Mouse (Mus musculus) CH12.LX (cell line): Measurements from ENCODE around the gene Fbl. TPM values are rescaled to one million over a fixed set of nuclear protein-coding genes. Genes with fewer than 3 reads are reported as not detected.

ENCODE experiments used
- DNase-seq: peaks from one replicate; pipeline ENCODE4 v3.0.0-alpha.2; 2013; ENCODE audit errors: extremely low read depth
- H3K27ac ChIP-seq: 2 replicates; pipeline ENCODE4 v1.5.1; 2012; ENCODE audit warnings: low read depth, mild to moderate bottlenecking, control low read depth, moderate library complexity; ENCODE audit not compliant: insufficient read depth
- H3K27me3 ChIP-seq: replicated peaks from 2 replicates; pipeline ENCODE3; 2012; ENCODE audit warnings: inconsistent platforms
- H3K36me3 ChIP-seq, 2 experiments: replicated peaks in 1 of 2; 2 replicates each; pipeline versions ENCODE3 to v1.6.1; 2012; ENCODE audit warnings: inconsistent platforms in 1 of 2, low read length in 1 of 2, mild to moderate bottlenecking in 1 of 2, mixed read lengths in 1 of 2, moderate library complexity in 1 of 2; ENCODE audit not compliant: control insufficient read depth in 1 of 2, insufficient read depth in 1 of 2
- H3K4me1 ChIP-seq, 2 experiments: 2 replicates each; pipeline ENCODE4 v1.6.1; 2012; ENCODE audit warnings: inconsistent platforms in 1 of 2, moderate library complexity in 1 of 2; ENCODE audit not compliant: insufficient read depth in 2 of 2, control insufficient read depth in 1 of 2
- H3K4me2 ChIP-seq: 2 replicates; pipeline ENCODE4 v1.6.1; 2012; ENCODE audit warnings: low read depth, mild to moderate bottlenecking, control low read depth; ENCODE audit not compliant: poor library complexity, insufficient read depth, severe bottlenecking
- H3K4me3 ChIP-seq, 3 experiments: fragments of 150-350 bp in 1 of 3; sonication (generic) in 1 of 3; replicated peaks in 1 of 3; 2 replicates each; pipeline versions ENCODE3 to v1.5.1; 2011 to 2012; ENCODE audit warnings: low read depth in 2 of 3, low read length in 2 of 3, mild to moderate bottlenecking in 2 of 3, moderate library complexity in 2 of 3, control low read depth in 1 of 3, improper control_type of control experiment in 1 of 3, inconsistent platforms in 1 of 3, mixed read lengths in 1 of 3; ENCODE audit not compliant: poor library complexity in 1 of 3
- H3K79me2 ChIP-seq: replicated peaks from 2 replicates; pipeline ENCODE4 v1.6.1; 2012; ENCODE audit warnings: mild to moderate bottlenecking, moderate library complexity; ENCODE audit not compliant: control insufficient read depth, poor library complexity, insufficient read depth, severe bottlenecking; ENCODE audit errors: extremely low read depth
- H3K9ac ChIP-seq: 2 replicates; pipeline ENCODE4 v1.6.1; 2012; ENCODE audit warnings: low read depth, mild to moderate bottlenecking, control low read depth, moderate library complexity; ENCODE audit not compliant: insufficient read depth
- H3K9me3 ChIP-seq: replicated peaks from 2 replicates; pipeline ENCODE3; 2012; ENCODE audit warnings: low read length, inconsistent platforms, mixed read lengths
- CHD2 ChIP-seq: IDR thresholded peaks from 2 replicates; pipeline ENCODE4 v1.6.1; 2011; ENCODE audit warnings: low read length, improper control_type of control experiment
- CTCF ChIP-seq, 2 experiments: IDR thresholded peaks in 1 of 2; conservative IDR thresholded peaks in 1 of 2; 2 replicates each; pipeline ENCODE4 v1.5.1; 2011 to 2012; ENCODE audit warnings: low read depth in 2 of 2, low read length in 2 of 2, improper control_type of control experiment in 1 of 2, inconsistent platforms in 1 of 2, mild to moderate bottlenecking in 1 of 2, moderate library complexity in 1 of 2
- ELF1 ChIP-seq: IDR thresholded peaks from 2 replicates; pipeline ENCODE4 v1.6.1; 2014; ENCODE audit warnings: low read depth, mild to moderate bottlenecking, inconsistent platforms, low read length, improper control_type of control experiment
- ETS1 ChIP-seq: conservative IDR thresholded peaks from 2 replicates; pipeline ENCODE4 v1.6.1; 2012; ENCODE audit warnings: low read depth, mild to moderate bottlenecking, inconsistent platforms, low read length, improper control_type of control experiment, moderate library complexity
- HCFC1 ChIP-seq: IDR thresholded peaks from 2 replicates; pipeline ENCODE4 v1.6.1; 2012; ENCODE audit warnings: low read depth, mild to moderate bottlenecking, inconsistent platforms, low read length, improper control_type of control experiment
- IRF4 ChIP-seq: IDR thresholded peaks from 2 replicates; pipeline ENCODE4 v1.6.1; 2014; ENCODE audit warnings: low read depth, mild to moderate bottlenecking, inconsistent platforms, low read length, improper control_type of control experiment
- JUN ChIP-seq: IDR thresholded peaks from 2 replicates; pipeline ENCODE4 v1.6.1; 2011; ENCODE audit warnings: low read depth, mild to moderate bottlenecking, low read length, improper control_type of control experiment, moderate library complexity; ENCODE audit not compliant: insufficient read depth
- MAFK ChIP-seq: IDR thresholded peaks from 2 replicates; pipeline ENCODE4 v1.6.1; 2011; ENCODE audit warnings: low read length, improper control_type of control experiment; ENCODE audit not compliant: insufficient replicate concordance
- MAX ChIP-seq: IDR thresholded peaks from 2 replicates; pipeline ENCODE4 v1.6.1; 2011; ENCODE audit warnings: low read length, improper control_type of control experiment
- MYC ChIP-seq: IDR thresholded peaks from 2 replicates; pipeline ENCODE4 v1.6.1; 2011; ENCODE audit warnings: low read depth, mild to moderate bottlenecking, improper control_type of control experiment, low read length
- NELFE ChIP-seq: IDR thresholded peaks from 2 replicates; pipeline ENCODE4 v1.6.1; 2011; ENCODE audit warnings: low read depth, low read length, improper control_type of control experiment
- NRF1 ChIP-seq: IDR thresholded peaks from 2 replicates; pipeline ENCODE4 v1.6.1; 2014; ENCODE audit warnings: low read depth, mild to moderate bottlenecking, inconsistent platforms, low read length, improper control_type of control experiment, moderate library complexity
- PAX5 ChIP-seq: IDR thresholded peaks from 2 replicates; pipeline ENCODE4 v1.6.1; 2012; ENCODE audit warnings: low read length, inconsistent platforms, mixed read lengths
- POLR2A ChIP-seq: IDR thresholded peaks from 2 replicates; pipeline ENCODE4 v1.6.1; 2011; ENCODE audit warnings: low read depth, mild to moderate bottlenecking, improper control_type of control experiment, low read length
- RAD21 ChIP-seq: IDR thresholded peaks from 2 replicates; pipeline ENCODE4 v1.6.1; 2011; ENCODE audit warnings: low read depth, mild to moderate bottlenecking, low read length, improper control_type of control experiment, moderate library complexity
- SMC3 ChIP-seq: IDR thresholded peaks from 2 replicates; pipeline ENCODE4 v1.6.1; 2011; ENCODE audit warnings: low read depth, low read length, improper control_type of control experiment
- USF1 ChIP-seq: IDR thresholded peaks from 2 replicates; pipeline ENCODE4 v1.6.1; 2014; ENCODE audit warnings: low read depth, mild to moderate bottlenecking, inconsistent platforms, low read length, improper control_type of control experiment
- ZC3H11A ChIP-seq: IDR thresholded peaks from 2 replicates; pipeline ENCODE4 v1.6.1; 2012; ENCODE audit warnings: low read depth, mild to moderate bottlenecking, inconsistent platforms, low read length, improper control_type of control experiment
- ZKSCAN1 ChIP-seq: IDR thresholded peaks from 2 replicates; pipeline ENCODE4 v1.6.1; 2012; ENCODE audit warnings: low read depth, inconsistent platforms, low read length, improper control_type of control experiment, borderline replicate concordance
- ZNF384 ChIP-seq: IDR thresholded peaks from 2 replicates; pipeline ENCODE4 v1.6.1; 2012; ENCODE audit warnings: low read depth, low read length, improper control_type of control experiment, inconsistent platforms
- dilution Hi-C: fragments of 300-500 bp; cut with MboI; formaldehyde crosslinking; loops from 2 replicates; pipeline ENCODE4 v1.14.3; 2020; ENCODE audit warnings: low sequenced_read_pairs; ENCODE audit not compliant: extremely low pct_unique_long_range_greater_than_20kb, extremely low pct_ligation_motif_present
- in situ Hi-C: fragments of 300-500 bp; cut with MboI; formaldehyde crosslinking; loops from 3 replicates; pipeline ENCODE4 v1.14.3; 2019; ENCODE audit warnings: low sequenced_read_pairs, low pct_ligation_motif_present, low pct_unique_long_range_greater_than_20kb, mixed read lengths
- polyA plus RNA-seq: library from polyadenylated mRNA; unstranded; fragments of >175 nt; gene quantifications from 2 replicates; pipeline ENCODE4 v1.2.1, GENCODE M21; 2012; ENCODE audit warnings: low read depth; ENCODE audit not compliant: insufficient read length
- total RNA-seq, 2 experiments: library from RNA; depleted of rRNA; stranded (reverse); fragments of 300-350 nt in 1 of 2; fragments of >200 nt in 1 of 2; gene quantifications; 2 replicates each; pipeline ENCODE4 v1.2.3; 2012 to 2014

The Fbl gene
- total and polyA plus RNA-seq, 3 experiments = 151 to 426 (median 180) TPM

DNA sequence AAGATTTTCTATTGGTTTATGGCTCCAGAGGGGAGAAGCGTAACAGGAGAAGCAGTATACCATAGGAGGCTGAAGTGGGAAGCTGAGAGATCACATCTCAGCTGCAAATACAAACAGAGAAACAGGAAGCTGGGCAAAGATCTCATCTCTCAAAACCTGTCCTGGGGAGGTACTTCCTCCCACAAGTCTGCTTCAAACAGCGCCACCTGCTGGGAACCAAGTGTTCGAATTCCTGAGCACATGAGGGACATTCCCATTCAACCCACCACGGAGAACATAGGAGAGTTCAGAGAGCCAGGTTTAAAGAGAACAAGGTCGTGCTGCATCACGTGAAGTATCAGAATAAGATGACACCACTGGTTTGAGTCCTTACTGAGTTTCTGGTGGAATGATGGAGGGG is 4.1 kb upstream of the Fbl start:
- in situ Hi-C loops = loop anchor here (10.0 kb wide), 1 partner anchor 111 kb away; the partner anchor contains the start of gene Psmc4
- H3K9me3 ChIP-seq = peaks cover 7% of the 10 kb centered on the region
- H3K36me3 ChIP-seq = no peaks in the 10 kb centered on the region
- DNase-seq = peak; percentile 23
- H3K4me1 ChIP-seq = peaks cover 5 to 6% of the 10 kb centered on the region in 2 experiments
- peaks cover 8% of the 10 kb centered on the region for H3K79me2 ChIP-seq
- peaks cover 7% of the 10 kb centered on the region for H3K27me3 ChIP-seq
- no peak overlapping the region for H3K4me3 ChIP-seq
- dilution Hi-C loops = no loop called here
- H3K9ac ChIP-seq = no peak overlapping the region
- H3K4me2 ChIP-seq = no peak overlapping the region
- TF ChIP-seq CTCF (conservative IDR thresholded peaks at IDR 0.05 in 1 of 2, IDR thresholded peaks at IDR 0.05 in 1 of 2; ENCODE audit: low read depth in 2 of 2, low read length in 2 of 2) = peak in 1 of 2 experiments; percentile 33; a peak in 1 of 4 replicates
- no peak for TF ChIP-seq CHD2
- H3K27ac ChIP-seq = no peak overlapping the region

DNA sequence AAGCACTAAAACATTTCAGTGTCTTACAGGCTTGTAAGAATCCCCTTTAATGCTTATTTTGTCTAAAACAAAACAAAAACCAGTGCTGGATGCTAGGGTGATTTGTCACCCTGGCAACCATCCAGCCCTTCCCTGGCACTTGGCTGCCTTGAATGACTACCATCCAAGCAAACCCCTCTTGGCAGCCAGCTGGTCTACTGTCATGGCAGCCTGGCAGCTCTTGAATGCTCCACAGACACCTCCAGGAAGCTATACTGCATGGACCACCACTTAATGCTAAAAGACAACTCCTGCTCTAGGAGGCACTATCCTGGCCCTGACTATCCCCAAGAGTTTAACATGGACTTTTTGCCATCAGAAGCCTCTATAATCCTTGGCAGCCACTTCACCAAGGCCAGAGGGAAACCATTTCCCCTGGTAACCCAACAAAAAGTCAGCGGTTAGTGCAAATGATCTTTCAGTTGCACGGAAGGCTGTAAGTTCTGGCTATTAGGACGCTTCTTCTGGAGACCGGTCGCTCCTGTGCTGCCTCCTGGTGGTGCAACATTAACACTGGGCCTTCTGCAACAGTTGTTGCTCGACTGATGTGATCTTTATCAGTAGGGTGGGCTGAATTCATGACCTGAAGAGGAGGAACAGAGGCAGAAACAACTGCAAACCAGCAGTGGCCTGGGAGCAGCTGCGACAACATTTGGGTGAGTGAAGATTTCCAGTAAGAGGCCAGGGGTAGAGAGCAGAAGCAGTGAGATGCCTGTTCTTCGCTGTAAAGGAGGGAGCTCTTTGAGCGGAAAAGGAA is 992 bp upstream of the Fbl start:
- peaks cover 0 to 10% of the 10 kb centered on the region in 2 experiments for H3K36me3 ChIP-seq
- H3K9ac ChIP-seq = peak overlapping the region; percentile 69
- in situ Hi-C loops (loop anchor here (10.0 kb wide), 1 partner anchor 114 kb away; the partner anchor contains the start of gene Psmc4), dilution Hi-C loops (no loop called here)
- DNase-seq = peak; percentile 86
- H3K9me3 ChIP-seq = peaks cover 7% of the 10 kb centered on the region
- H3K4me1 ChIP-seq = peaks cover 5 to 24% of the 10 kb centered on the region in 2 experiments
- peaks cover 39% of the 10 kb centered on the region for H3K79me2 ChIP-seq
- peak overlapping the region; percentile 92 for H3K4me2 ChIP-seq
- no peak overlapping the region for H3K27ac ChIP-seq
- H3K27me3 ChIP-seq = no peaks in the 10 kb centered on the region
- peak; percentile 58 for TF ChIP-seq RAD21
- TF ChIP-seq NRF1 = no peak
- TF ChIP-seq CTCF (conservative IDR thresholded peaks at IDR 0.05 in 1 of 2, IDR thresholded peaks at IDR 0.05 in 1 of 2; ENCODE audit: low read depth in 2 of 2, low read length in 2 of 2) = peak in 1 of 2 experiments; percentile 91; a peak in 3 of 4 replicates
- TF ChIP-seq PAX5 = no peak
- TF ChIP-seq SMC3 = peak; percentile 75
- TF ChIP-seq, all 38 proteins: peak for 3
- H3K4me3 ChIP-seq = peak overlapping the region; percentile 76 to 82 (median 78)

- H3K36me3 ChIP-seq = peaks cover 56 to 78% of the 10 kb centered on the region in 2 experiments
- H3K4me3 ChIP-seq = no peak overlapping the region
- dilution Hi-C loops (no loop called here), in situ Hi-C loops (no loop called here)
- no peaks in the 10 kb centered on the region for H3K27me3 ChIP-seq
- H3K9ac ChIP-seq = no peak overlapping the region
- H3K9me3 ChIP-seq = no peaks in the 10 kb centered on the region
- no peak overlapping the region for H3K4me2 ChIP-seq
- TF ChIP-seq JUN (no peak), ZKSCAN1 (no peak), NELFE (no peak), ZC3H11A (no peak), RAD21 (no peak), ELF1 (no peak), ETS1 (no peak), MAX (no peak), ZNF384 (no peak), MYC (no peak), POLR2A (no peak), IRF4 (no peak), HCFC1 (no peak), MAFK (no peak), USF1 (no peak), PAX5 (no peak)
- peaks cover 52% of the 10 kb centered on the region for H3K79me2 ChIP-seq
- H3K4me1 ChIP-seq = peaks cover 5 to 27% of the 10 kb centered on the region in 2 experiments
- no peak for DNase-seq
- H3K27ac ChIP-seq = no peak overlapping the region
These were observed 5.8 kb downstream of the Fbl start for GRCm38 (mm10) chr7:28175358-28175757.
